Mouse (Mus musculus) heart, postnatal 0 days (tissue): Measurements from ENCODE around the gene Ntm. TPM values are rescaled to one million over a fixed set of nuclear protein-coding genes. Genes with fewer than 3 reads are reported as not detected.

Experiments
- ATAC-seq: fragments of 200-750 bp; cut with Nextera tagmentation; 2 replicates; pipeline ENCODE4 v1.8.0; 2017; ENCODE audit warnings: low read depth, moderate number of reproducible peaks, moderate library complexity; ENCODE audit not compliant: insufficient read depth
- DNase-seq: peaks from one replicate; pipeline ENCODE4 v3.0.0-alpha.2; 2016; ENCODE audit warnings: low spot score
- H3K27ac ChIP-seq: fragments of 300-500 bp; sonication (generic); 2 replicates; pipeline ENCODE4 v1.5.1; 2014; ENCODE audit warnings: low read depth, mild to moderate bottlenecking
- H3K27me3 ChIP-seq: fragments of 300-500 bp; sonication (generic); 2 replicates; pipeline ENCODE4 v1.6.1; 2014; ENCODE audit warnings: low read length, mixed read lengths; ENCODE audit not compliant: control insufficient read depth, insufficient read depth
- H3K36me3 ChIP-seq: fragments of 300-500 bp; sonication (generic); replicated peaks from 2 replicates; pipeline ENCODE4 v1.6.1; 2014; ENCODE audit warnings: low read length, mixed read lengths; ENCODE audit not compliant: control insufficient read depth, insufficient read depth
- H3K4me1 ChIP-seq: fragments of 300-500 bp; sonication (generic); 2 replicates; pipeline ENCODE4 v1.6.1; 2014; ENCODE audit warnings: antibody characterized with exemption; ENCODE audit not compliant: control insufficient read depth, insufficient read depth
- H3K4me2 ChIP-seq: fragments of 300-500 bp; sonication (generic); 2 replicates; pipeline ENCODE4 v1.6.1; 2014; ENCODE audit warnings: low read depth, mild to moderate bottlenecking, low read length, moderate library complexity
- H3K4me3 ChIP-seq: fragments of 300-500 bp; sonication (generic); 2 replicates; pipeline ENCODE4 v1.5.1; 2014; ENCODE audit warnings: low read depth, low read length
- H3K9ac ChIP-seq: fragments of 300-500 bp; sonication (generic); replicated peaks from 2 replicates; pipeline ENCODE4 v1.6.1; 2014; ENCODE audit warnings: low read depth, low read length, mixed read lengths
- H3K9me3 ChIP-seq: fragments of 300-500 bp; sonication (generic); replicated peaks from 2 replicates; pipeline ENCODE4 v1.6.1; 2016; ENCODE audit warnings: low read length; ENCODE audit not compliant: control insufficient read depth
- CTCF ChIP-seq: IDR thresholded peaks from 2 replicates; pipeline ENCODE4 v1.5.1; 2016; ENCODE audit warnings: antibody characterized with exemption, control low read depth, low read depth
- EP300 ChIP-seq: IDR thresholded peaks from 2 replicates; pipeline ENCODE4 v1.6.1; 2016; ENCODE audit warnings: antibody characterized with exemption, low read depth
- WGBS: fragments of 180-500 bp; shearing (Covaris S2); extraction: QIAGEN DNeasy Blood & Tissue Kit; methylation state at CpG from one replicate; pipeline ENCODE4 v1.1.7; 2014; 5-methylcytosine and 5-hydroxymethylcytosine counted together
- polyA plus RNA-seq: library from polyadenylated mRNA; unstranded; fragments of >200 nt; fragmentation: Nextera tagmentation; extraction: Ambion mirVana; gene quantifications from 2 replicates; pipeline ENCODE4 v1.2.1, GENCODE M21; 2015
- total RNA-seq: library from RNA; depleted of rRNA; stranded (reverse); fragments of >200 nt; gene quantifications from 2 replicates; pipeline ENCODE4 v1.2.3, GENCODE M21; 2014; ENCODE audit warnings: low replicate concordance

Gene Ntm
- total and polyA plus RNA-seq, 2 experiments from 2014 or later, result 7.1 to 8.8 TPM

DNA sequence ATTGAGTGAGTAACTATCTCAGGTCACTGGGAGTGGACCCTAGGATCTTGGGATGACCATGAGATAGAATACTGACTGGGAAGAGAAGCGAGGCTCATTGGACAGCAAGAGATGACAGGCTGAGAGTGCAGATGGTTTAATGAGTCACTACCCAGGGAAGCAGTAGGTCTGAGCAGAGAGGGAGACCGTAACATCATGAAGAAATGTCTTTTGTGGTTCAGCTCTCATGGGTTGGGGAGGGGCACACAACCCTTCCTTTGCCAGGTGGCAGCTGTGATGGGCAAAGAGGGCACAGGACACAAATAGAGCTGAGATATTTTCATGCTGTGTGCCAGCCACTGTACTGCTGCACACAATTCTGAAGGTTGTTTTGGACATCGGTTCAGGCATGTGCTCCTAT is 724.0 kb downstream of the Ntm start:
- Histone ChIP-seq H3K4me2 (no peak overlapping the region), H3K9me3 (no peaks in the 10 kb centered on the region), H3K27me3 (no peaks in the 10 kb centered on the region), H3K4me3 (no peak overlapping the region), H3K9ac (no peak overlapping the region), H3K4me1 (no peaks in the 10 kb centered on the region), H3K27ac (no peak overlapping the region), H3K36me3 (no peaks in the 10 kb centered on the region)
- 82% methylated on average over 3 of the region's 3 CpGs for WGBS
- TF ChIP-seq CTCF (no peak), EP300 (no peak)
- ATAC-seq, result no peak
- no peak for DNase-seq

DNA sequence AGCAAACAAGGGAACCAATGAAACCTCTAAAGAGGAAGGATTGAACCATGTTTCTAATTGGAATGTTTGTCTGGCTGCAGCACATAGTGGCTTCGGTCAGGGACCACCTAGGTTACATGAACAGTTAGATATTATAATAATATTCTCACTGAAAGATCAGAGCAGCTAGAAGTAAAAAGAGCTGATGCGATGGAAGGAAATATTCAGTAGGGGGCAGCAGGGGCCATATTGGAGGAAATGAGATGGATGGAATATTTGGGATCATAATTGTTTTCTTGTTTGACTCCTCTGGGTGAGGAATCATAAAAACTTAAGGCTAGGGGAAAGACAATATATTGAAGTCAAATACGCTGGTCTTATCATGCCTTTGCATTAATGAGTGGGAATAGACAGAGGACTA is 726.2 kb downstream of the Ntm start:
- ATAC-seq, result no peak; the same call in 1 of the 2 replicates
- TF ChIP-seq EP300, result no peak
- peak; percentile 34 for TF ChIP-seq CTCF
- no peak overlapping the region for H3K9ac ChIP-seq

DNA sequence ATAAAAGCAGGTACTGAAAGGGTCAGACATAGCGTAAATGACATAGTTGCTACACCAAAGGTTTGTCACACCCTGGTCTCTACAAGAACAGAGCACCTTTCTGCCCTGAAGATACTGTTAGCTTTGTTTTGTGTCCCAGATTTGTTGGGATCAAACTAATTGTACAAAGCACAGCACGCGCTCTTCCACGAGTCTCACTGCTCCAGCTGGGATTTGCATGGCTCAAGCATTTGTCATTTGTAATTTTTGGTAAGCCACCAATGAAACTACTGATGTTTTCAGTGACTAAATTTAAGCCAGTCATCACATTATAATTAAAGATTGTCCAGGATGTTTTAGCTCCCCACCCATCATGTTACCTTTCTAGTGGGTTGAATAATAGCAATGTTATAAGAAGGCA is 735.2 kb downstream of the Ntm start:
- Histone ChIP-seq H3K4me2 (no peak overlapping the region), H3K9me3 (no peaks in the 10 kb centered on the region), H3K9ac (no peak overlapping the region), H3K4me1 (no peaks in the 10 kb centered on the region), H3K4me3 (no peak overlapping the region), H3K36me3 (no peaks in the 10 kb centered on the region), H3K27me3 (no peaks in the 10 kb centered on the region), H3K27ac (no peak overlapping the region)
- DNase-seq, result no peak
- 88% methylated on average over 4 of the region's 4 CpGs for WGBS
- ATAC-seq, result no peak
- TF ChIP-seq EP300, result no peak
- TF ChIP-seq CTCF, result no peak

More for the DNA sequence above, 726.2 kb downstream of the Ntm start:
- no peaks in the 10 kb centered on the region for H3K9me3 ChIP-seq
- WGBS, result 81% methylated on average over 3 of the region's 3 CpGs
- H3K36me3 ChIP-seq, result no peaks in the 10 kb centered on the region
- no peak overlapping the region for H3K27ac ChIP-seq
- H3K4me3 ChIP-seq, result no peak overlapping the region
- no peaks in the 10 kb centered on the region for H3K4me1 ChIP-seq
- H3K27me3 ChIP-seq, result no peaks in the 10 kb centered on the region
- no peak for DNase-seq
- no peak overlapping the region for H3K4me2 ChIP-seq

DNA sequence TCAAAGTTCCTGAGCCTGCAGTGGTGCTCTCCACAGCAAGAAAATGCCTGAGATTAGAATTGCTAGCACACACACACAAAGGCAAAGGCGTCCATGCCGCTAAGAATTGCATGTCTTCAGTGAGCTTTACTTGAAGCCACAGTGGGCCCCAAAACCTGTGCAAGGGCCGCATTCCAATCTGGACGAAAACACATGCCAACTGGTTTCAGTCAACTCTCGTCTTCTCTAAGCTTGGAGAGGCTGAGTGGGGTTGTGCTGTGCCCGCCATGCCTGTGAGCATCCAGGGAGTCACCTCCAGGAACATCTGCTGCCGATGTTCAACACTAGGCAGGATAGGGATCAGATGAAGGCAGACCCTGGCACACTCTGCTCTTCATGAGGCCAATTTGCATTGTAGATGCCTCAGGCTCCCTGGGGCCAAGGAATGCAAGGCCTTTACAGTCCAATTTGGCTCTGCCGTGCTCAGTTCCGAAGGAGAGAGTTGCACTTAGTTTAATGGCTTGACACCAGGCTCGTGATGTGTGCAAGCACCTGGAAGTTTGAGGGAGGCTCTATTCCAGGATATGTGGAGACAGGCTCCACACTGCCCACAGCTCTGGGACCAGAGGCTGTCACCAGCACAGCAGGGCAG is 739.9 kb downstream of the Ntm start:
- no peak for DNase-seq

DNA sequence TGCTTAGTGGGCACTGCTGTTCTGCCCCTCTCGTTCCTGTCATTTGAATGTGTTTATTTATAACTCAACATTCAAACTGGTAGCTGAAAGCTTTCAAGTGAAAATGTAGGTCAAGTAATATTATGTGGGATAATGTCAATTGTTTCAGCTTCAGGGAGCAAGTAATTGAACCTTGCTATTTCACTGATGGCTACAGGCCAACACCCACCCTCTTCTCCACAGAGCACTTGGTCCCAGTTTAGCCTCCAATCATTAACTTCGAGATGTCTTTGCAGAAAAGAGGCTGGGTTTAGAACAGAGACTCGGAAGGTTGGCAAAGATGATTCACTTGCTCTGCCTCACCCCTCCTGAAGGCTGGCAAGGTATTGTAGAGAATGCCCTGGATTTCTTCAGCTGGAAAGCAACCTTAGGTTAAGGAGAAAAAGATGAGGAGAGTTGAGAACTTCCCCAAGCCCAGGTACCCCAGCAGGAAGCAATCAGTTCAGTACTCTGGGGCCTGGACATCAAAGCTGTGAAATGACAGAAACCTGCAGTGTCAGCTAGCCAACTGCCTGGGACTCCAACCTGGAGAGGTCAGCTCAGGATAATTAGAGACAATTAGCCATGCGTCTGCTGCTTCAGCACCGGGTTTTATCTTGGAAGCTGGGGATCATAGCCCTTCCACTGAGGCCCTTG is 741.9 kb downstream of the Ntm start:
- no peak overlapping the region for H3K9ac ChIP-seq
- 33% methylated on average over 5 of the region's 5 CpGs for WGBS
- no peaks in the 10 kb centered on the region for H3K9me3 ChIP-seq
- peaks cover 9% of the 10 kb centered on the region; the same call in 1 of the 2 replicates for H3K4me1 ChIP-seq
- TF ChIP-seq EP300 (no peak), CTCF (no peak)
- H3K36me3 ChIP-seq, result no peaks in the 10 kb centered on the region
- ATAC-seq (no peak), DNase-seq (no peak)
- H3K27ac ChIP-seq, result no peak overlapping the region
- H3K27me3 ChIP-seq, result no peaks in the 10 kb centered on the region
- no peak overlapping the region for H3K4me3 ChIP-seq
- no peak overlapping the region for H3K4me2 ChIP-seq

More for the DNA sequence above, 739.9 kb downstream of the Ntm start:
- Histone ChIP-seq H3K9ac (no peak overlapping the region), H3K4me1 (no peaks in the 10 kb centered on the region), H3K4me2 (no peak overlapping the region), H3K27ac (no peak overlapping the region), H3K36me3 (no peaks in the 10 kb centered on the region), H3K27me3 (no peaks in the 10 kb centered on the region), H3K9me3 (no peaks in the 10 kb centered on the region), H3K4me3 (no peak overlapping the region)
- no peak for ATAC-seq
- 69% methylated on average over 10 of the region's 10 CpGs for WGBS
- no peak for TF ChIP-seq CTCF
- TF ChIP-seq EP300, result no peak

DNA sequence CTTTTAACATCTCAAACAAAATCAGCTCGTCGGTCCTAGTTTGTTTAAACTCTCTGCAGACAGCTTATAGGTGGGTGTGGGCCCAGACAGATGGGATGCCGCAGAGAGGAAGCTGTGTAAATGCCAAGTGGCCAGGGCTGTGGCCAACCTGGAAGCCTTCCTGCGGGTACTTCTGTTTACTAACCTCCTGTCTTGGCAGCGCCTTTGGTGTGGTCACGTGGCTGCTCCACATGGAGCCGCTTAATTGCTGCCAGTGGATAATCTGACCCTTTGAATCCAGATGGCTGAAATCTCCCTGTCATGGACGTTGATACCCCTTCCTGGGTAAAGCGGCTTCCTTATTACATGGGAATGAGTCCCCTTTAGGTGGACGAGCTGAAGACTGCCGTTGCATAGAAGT is 742.4 kb downstream of the Ntm start:
- H3K27ac ChIP-seq, result no peak overlapping the region
- no peak overlapping the region for H3K9ac ChIP-seq
- no peak overlapping the region for H3K4me3 ChIP-seq
- no peak for TF ChIP-seq EP300
- TF ChIP-seq CTCF, result no peak
- no peaks in the 10 kb centered on the region for H3K36me3 ChIP-seq
- no peak for ATAC-seq
- no peak for DNase-seq
- H3K4me2 ChIP-seq, result no peak overlapping the region
- H3K4me1 ChIP-seq, result peaks cover 9% of the 10 kb centered on the region; the same call in 1 of the 2 replicates
- WGBS, result 51% methylated on average over 11 of the region's 11 CpGs
- no peaks in the 10 kb centered on the region for H3K9me3 ChIP-seq
- no peaks in the 10 kb centered on the region for H3K27me3 ChIP-seq
